Mouse (Mus musculus) lung, postnatal 4 days (tissue): Measurements from ENCODE around the gene Ppm1h.
A peak's percentile ranks its signal among the peaks of the same experiment; 100 is the strongest.

Experiments used
- DNase-seq, 2 experiments: peaks; one replicate each; pipeline ENCODE4 v3.0.0; 2021

The Ppm1h gene

GRCm38 (mm10) chr10:122862386-122863023, 183.9 kb downstream of the Ppm1h start:
- no peak for DNase-seq

GRCm38 (mm10) chr10:122869865-122870503, 191.4 kb downstream of the Ppm1h start:
- peak; percentile 46 for DNase-seq

GRCm38 (mm10) chr10:122870848-122871494, 192.4 kb downstream of the Ppm1h start:
- DNase-seq: no peak

GRCm38 (mm10) chr10:122872720-122873119, 194.2 kb downstream of the Ppm1h start:
- DNase-seq: no peak

- DNase-seq: no peak
These were observed 198.4 kb downstream of the Ppm1h start for GRCm38 (mm10) chr10:122876964-122877363.

- DNase-seq: no peak
These were observed 198.9 kb downstream of the Ppm1h start for GRCm38 (mm10) chr10:122877436-122877835.

- no peak for DNase-seq
These were observed 202.9 kb downstream of the Ppm1h start for GRCm38 (mm10) chr10:122881456-122881855.

GRCm38 (mm10) chr10:122882614-122883013, 204.1 kb downstream of the Ppm1h start:
- no peak for DNase-seq

GRCm38 (mm10) chr10:122883823-122884743, 205.5 kb downstream of the Ppm1h start:
- peak; percentile 66 to 86 for DNase-seq

- DNase-seq: no peak
These were observed 206.7 kb downstream of the Ppm1h start for GRCm38 (mm10) chr10:122885301-122885700.

GRCm38 (mm10) chr10:122886055-122886915, 207.7 kb downstream of the Ppm1h start:
- peak; percentile 32 to 58 for DNase-seq

- DNase-seq: no peak
These were observed 208.5 kb downstream of the Ppm1h start for GRCm38 (mm10) chr10:122886916-122887527.

- DNase-seq: peak in 1 of 2 experiments; percentile 38
These were observed 209.1 kb downstream of the Ppm1h start for GRCm38 (mm10) chr10:122887528-122888183.

GRCm38 (mm10) chr10:122890682-122891350, 212.3 kb downstream of the Ppm1h start:
- peak in 1 of 2 experiments; percentile 19 for DNase-seq

GRCm38 (mm10) chr10:122891461-122891860, 212.9 kb downstream of the Ppm1h start:
- peak in 1 of 2 experiments; percentile 17 for DNase-seq

- peak; percentile 88 to 92 for DNase-seq
These were observed 216.1 kb downstream of the Ppm1h start for GRCm38 (mm10) chr10:122894555-122895069.

- DNase-seq: peak; percentile 56 to 72
These were observed 216.7 kb downstream of the Ppm1h start for GRCm38 (mm10) chr10:122895121-122895770.

- DNase-seq: no peak
These were observed 221.4 kb downstream of the Ppm1h start for GRCm38 (mm10) chr10:122899971-122900370.

GRCm38 (mm10) chr10:122900466-122900865, 221.9 kb downstream of the Ppm1h start:
- DNase-seq: no peak
